Mouse (Mus musculus) erythroblast, embryonic 14.5 days (primary cell): ENCODE data around the gene A1cf. TPM values are rescaled to one million over a fixed set of nuclear protein-coding genes. Genes with fewer than 3 reads are reported as not detected.

ENCODE experiments used
- H3K27me3 ChIP-seq: 2 replicates; pipeline ENCODE4 v1.6.1; 2012; ENCODE audit warnings: inconsistent platforms; ENCODE audit not compliant: control insufficient read depth
- H3K36me3 ChIP-seq: 2 replicates; pipeline ENCODE4 v1.6.1; 2012; ENCODE audit warnings: mild to moderate bottlenecking, inconsistent platforms; ENCODE audit not compliant: control insufficient read depth
- H3K4me1 ChIP-seq: 2 replicates; pipeline ENCODE4 v1.6.1; 2012; ENCODE audit warnings: inconsistent platforms; ENCODE audit not compliant: control insufficient read depth
- H3K4me3 ChIP-seq: replicated peaks from 2 replicates; pipeline ENCODE3; 2012; ENCODE audit warnings: moderate library complexity, mild to moderate bottlenecking, inconsistent platforms
- H3K9me3 ChIP-seq: 2 replicates; pipeline ENCODE4 v1.6.1; 2012; ENCODE audit warnings: low read length, inconsistent platforms, mixed read lengths; ENCODE audit not compliant: control insufficient read depth
- GATA1 ChIP-seq: IDR thresholded peaks from 2 replicates; pipeline ENCODE4 v1.6.1; 2012; ENCODE audit warnings: low read length, inconsistent platforms, mixed read lengths
- TAL1 ChIP-seq: IDR thresholded peaks from 3 replicates; pipeline ENCODE4 v1.6.1; 2012; ENCODE audit warnings: low read length, inconsistent platforms, mixed read lengths
- polyA plus RNA-seq: library from polyadenylated mRNA; stranded (reverse); fragments of >175 nt; gene quantifications from 2 replicates; pipeline ENCODE4 v1.2.3, GENCODE M21; 2012

The A1cf gene
- polyA plus RNA-seq, 1 experiment, result not detected

- Histone ChIP-seq H3K9me3 (no peaks in the 10 kb centered on the region), H3K4me1 (no peaks in the 10 kb centered on the region)
- TF ChIP-seq GATA1 (no peak), TAL1 (no peak)
Observed at GRCm38 (mm10) chr19:31887275-31887674, 18.7 kb downstream of the A1cf start.

GRCm38 (mm10) chr19:31889988-31890387 lies 21.4 kb downstream of the A1cf start:
- H3K36me3 ChIP-seq, result no peaks in the 10 kb centered on the region
- no peaks in the 10 kb centered on the region for H3K27me3 ChIP-seq
- H3K9me3 ChIP-seq, result no peaks in the 10 kb centered on the region
- no peak overlapping the region for H3K4me3 ChIP-seq
- H3K4me1 ChIP-seq, result no peaks in the 10 kb centered on the region
- TF ChIP-seq TAL1, result no peak
- TF ChIP-seq GATA1, result no peak

More at GRCm38 (mm10) chr19:31887275-31887674, 18.7 kb downstream of the A1cf start:
- no peaks in the 10 kb centered on the region for H3K27me3 ChIP-seq
- H3K4me3 ChIP-seq, result no peak overlapping the region
- no peaks in the 10 kb centered on the region for H3K36me3 ChIP-seq

GRCm38 (mm10) chr19:31891001-31891893 lies 22.7 kb downstream of the A1cf start:
- H3K27me3 ChIP-seq, result no peaks in the 10 kb centered on the region
- no peaks in the 10 kb centered on the region for H3K4me1 ChIP-seq
- no peak overlapping the region for H3K4me3 ChIP-seq
- no peaks in the 10 kb centered on the region for H3K9me3 ChIP-seq
- TF ChIP-seq TAL1, result no peak
- no peak for TF ChIP-seq GATA1
- no peaks in the 10 kb centered on the region for H3K36me3 ChIP-seq

- TF ChIP-seq GATA1, result no peak
- no peak for TF ChIP-seq TAL1
- no peaks in the 10 kb centered on the region for H3K9me3 ChIP-seq
- no peaks in the 10 kb centered on the region for H3K27me3 ChIP-seq
- H3K4me3 ChIP-seq, result no peak overlapping the region
- no peaks in the 10 kb centered on the region for H3K4me1 ChIP-seq
- no peaks in the 10 kb centered on the region for H3K36me3 ChIP-seq
Observed at GRCm38 (mm10) chr19:31895971-31896370, 27.4 kb downstream of the A1cf start.

GRCm38 (mm10) chr19:31896711-31897110 lies 28.1 kb downstream of the A1cf start:
- no peaks in the 10 kb centered on the region for H3K4me1 ChIP-seq
- no peaks in the 10 kb centered on the region for H3K9me3 ChIP-seq
- H3K4me3 ChIP-seq, result no peak overlapping the region
- no peaks in the 10 kb centered on the region for H3K27me3 ChIP-seq
- TF ChIP-seq GATA1 (no peak), TAL1 (no peak)
- H3K36me3 ChIP-seq, result no peaks in the 10 kb centered on the region

- H3K9me3 ChIP-seq, result no peaks in the 10 kb centered on the region
- H3K4me3 ChIP-seq, result no peak overlapping the region
- no peaks in the 10 kb centered on the region for H3K4me1 ChIP-seq
- H3K27me3 ChIP-seq, result no peaks in the 10 kb centered on the region
- H3K36me3 ChIP-seq, result no peaks in the 10 kb centered on the region
- TF ChIP-seq GATA1, result no peak
- no peak for TF ChIP-seq TAL1
Observed at GRCm38 (mm10) chr19:31905671-31906070, 37.1 kb downstream of the A1cf start.

GRCm38 (mm10) chr19:31910423-31910822 lies 41.9 kb downstream of the A1cf start:
- Histone ChIP-seq H3K36me3 (no peaks in the 10 kb centered on the region), H3K4me1 (no peaks in the 10 kb centered on the region), H3K27me3 (no peaks in the 10 kb centered on the region), H3K4me3 (no peak overlapping the region), H3K9me3 (no peaks in the 10 kb centered on the region)
- TF ChIP-seq GATA1 (no peak), TAL1 (no peak)

GRCm38 (mm10) chr19:31913946-31914345 lies 45.4 kb downstream of the A1cf start:
- H3K4me1 ChIP-seq, result no peaks in the 10 kb centered on the region
- H3K9me3 ChIP-seq, result no peaks in the 10 kb centered on the region
- TF ChIP-seq GATA1 (no peak), TAL1 (no peak)
- no peaks in the 10 kb centered on the region for H3K36me3 ChIP-seq
- no peaks in the 10 kb centered on the region for H3K27me3 ChIP-seq
- H3K4me3 ChIP-seq, result no peak overlapping the region

GRCm38 (mm10) chr19:31920357-31920756 lies 51.8 kb downstream of the A1cf start:
- H3K4me3 ChIP-seq, result no peak overlapping the region
- no peaks in the 10 kb centered on the region for H3K36me3 ChIP-seq
- no peaks in the 10 kb centered on the region for H3K4me1 ChIP-seq
- no peaks in the 10 kb centered on the region for H3K27me3 ChIP-seq
- H3K9me3 ChIP-seq, result no peaks in the 10 kb centered on the region
- TF ChIP-seq GATA1 (no peak), TAL1 (no peak)
